Mouse (Mus musculus) ES-Bruce4 (cell line): ENCODE measurements at regions not wholly inside any gene's neighbourhood (a gene's known extent, or its start where the extent isn't known, plus 50 kb on each side); places are given as distances from the start of the nearest gene placed in this dataset.

Source experiments
- CTCF ChIP-seq: IDR thresholded peaks from one replicate; pipeline ENCODE4 v1.8.1; 2011; ENCODE audit warnings: low read depth, low read length
- EP300 ChIP-seq: IDR thresholded peaks from 2 replicates; pipeline ENCODE4 v1.6.1; 2011; ENCODE audit warnings: low read depth, low read length; ENCODE audit not compliant: insufficient read depth
- POLR2A ChIP-seq: IDR thresholded peaks from one replicate; pipeline ENCODE4 v1.8.1; 2011; ENCODE audit warnings: low read length; ENCODE audit not compliant: insufficient read depth

DNA sequence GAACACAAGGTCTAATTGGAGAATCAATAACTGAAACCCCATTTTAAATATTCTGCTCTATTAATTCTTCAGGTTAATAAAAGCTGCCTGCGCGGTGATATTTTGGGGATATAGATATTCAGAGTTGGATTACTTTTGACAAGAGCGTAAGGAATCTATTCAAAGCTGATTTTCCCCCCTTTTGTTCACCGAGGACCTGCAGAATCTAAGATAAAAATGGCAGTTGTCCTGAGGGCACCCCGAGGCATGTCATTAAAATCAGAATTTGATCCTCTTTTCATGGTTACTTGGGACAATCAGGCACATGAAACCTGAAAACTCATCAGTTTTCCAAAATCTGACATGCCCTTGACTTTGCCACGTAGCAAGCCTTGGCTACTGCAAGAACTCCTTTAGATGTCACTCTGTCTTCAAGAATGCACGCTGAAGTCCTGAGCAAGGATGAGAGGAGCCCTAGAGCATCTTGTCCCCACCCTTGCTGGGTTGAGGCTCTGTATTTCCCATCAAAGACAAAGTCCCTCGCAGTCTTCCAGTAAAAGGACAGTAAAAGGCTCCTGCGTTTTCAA is 232.5 kb downstream of the Ttll7 start:
- TF ChIP-seq POLR2A (no peak), CTCF (no peak), EP300 (no peak)
